Mouse (Mus musculus) brain, embryonic 14.5 days (tissue): ENCODE measurements around the gene Unc45a.

ENCODE experiments used
- CTCF ChIP-seq: fragments of 200-500 bp; IDR thresholded peaks from 2 replicates; pipeline ENCODE4 v1.5.1; 2012; ENCODE audit warnings: inconsistent platforms, mild to moderate bottlenecking, moderate library complexity, borderline replicate concordance; ENCODE audit not compliant: insufficient read depth, insufficient read length; ENCODE audit errors: extremely low read depth
- POLR2A ChIP-seq: fragments of 200-500 bp; IDR thresholded peaks from 2 replicates; pipeline ENCODE4 v1.6.1; 2012; ENCODE audit warnings: mild to moderate bottlenecking, inconsistent platforms, borderline replicate concordance; ENCODE audit not compliant: poor library complexity, insufficient read depth, insufficient read length, severe bottlenecking; ENCODE audit errors: extremely low read depth

DNA sequence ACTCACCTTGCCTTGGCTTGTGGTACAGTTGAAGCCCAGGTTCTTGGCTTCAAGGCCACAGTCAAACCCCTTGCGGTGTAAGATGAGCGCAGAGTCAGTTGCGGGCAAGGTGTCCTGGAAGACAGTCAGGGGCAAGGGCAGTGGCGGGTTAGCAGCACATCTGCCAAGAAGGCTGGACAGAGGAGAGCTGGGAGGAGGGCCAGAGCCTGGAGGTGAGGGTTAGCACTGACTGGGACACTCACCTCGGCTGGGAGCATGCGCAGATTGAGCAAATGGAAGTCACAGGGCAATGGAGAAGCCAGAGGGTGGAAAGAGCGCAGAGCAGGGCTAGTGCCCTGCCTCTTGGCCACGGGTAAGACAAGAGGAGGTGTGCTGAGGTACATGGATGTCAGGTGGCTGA is 12.1 kb upstream of the Unc45a start:
- no peak for TF ChIP-seq CTCF
- TF ChIP-seq POLR2A, result no peak
